Mouse (Mus musculus) WW6 (cell line): Measurements from ENCODE around the gene Hmgn5.
A peak's percentile ranks its signal among the peaks of the same experiment; 100 is the strongest.

Experiments
- DNase-seq: peaks from one replicate; pipeline ENCODE4 v3.0.0-alpha.2; 2013; ENCODE audit warnings: low read depth, low spot score

Gene Hmgn5

DNA sequence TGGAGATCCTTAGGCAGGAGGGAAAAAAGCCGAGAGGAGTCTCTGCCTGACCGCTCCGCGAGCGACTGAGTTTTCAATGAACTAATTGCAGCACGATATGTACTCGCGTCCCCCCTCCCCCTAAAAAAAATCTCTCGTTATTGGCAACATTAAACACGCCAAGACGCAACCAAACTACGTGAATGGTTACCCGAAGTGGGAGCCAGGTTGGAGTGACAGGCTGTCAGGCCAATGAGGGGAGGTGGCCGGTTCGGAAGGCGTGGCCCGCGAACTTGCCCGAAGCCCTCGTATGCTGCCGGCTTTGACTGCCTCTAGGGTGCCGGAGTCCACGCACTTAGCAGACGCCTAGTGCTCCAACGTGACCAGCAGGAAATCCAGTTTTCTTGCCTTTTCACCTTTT is at the start of gene Hmgn5:
Gene Hmgn5, minus strand, starts transcription at position 122 of the 400 bp plus-strand sequence.
- peak; percentile 57 for DNase-seq

DNA sequence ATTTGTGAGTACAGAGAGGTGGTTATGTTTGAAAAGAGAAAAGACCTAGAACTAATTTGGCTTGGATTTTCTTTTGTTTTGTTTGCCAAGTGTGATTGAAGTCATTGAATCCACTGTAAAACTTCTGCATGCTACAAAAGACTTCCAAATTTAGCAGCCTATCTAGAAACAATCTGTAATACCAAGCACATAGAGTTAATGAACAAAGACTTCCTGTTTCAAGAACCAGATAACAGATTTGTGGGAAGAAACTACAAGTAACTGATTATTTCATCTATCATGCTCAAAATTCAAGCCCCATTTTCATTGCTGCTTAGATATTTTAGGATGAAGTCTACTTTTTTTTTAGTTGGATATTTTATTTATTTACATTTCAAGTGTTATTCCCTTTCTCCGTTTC is 34.6 kb upstream of the Hmgn5 start:
- DNase-seq, result no peak

DNA sequence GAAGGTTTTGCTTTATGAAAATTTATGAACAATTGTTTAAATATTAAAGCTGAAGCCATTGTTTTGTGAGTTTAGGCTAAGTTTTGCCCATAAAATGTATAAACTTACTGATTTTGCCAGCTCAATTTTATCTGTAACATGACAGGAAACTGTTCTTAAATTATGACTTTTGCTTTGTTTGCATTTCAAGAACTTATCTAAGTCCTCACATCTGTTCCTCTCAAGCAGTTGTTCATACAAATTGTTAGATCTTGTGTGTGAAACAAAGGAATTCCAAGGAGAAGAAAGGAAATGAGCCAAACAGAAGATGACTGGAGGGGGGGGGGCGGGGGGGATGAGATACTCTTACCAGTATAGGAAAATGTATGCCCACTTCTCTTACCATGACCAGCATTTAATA is 13.0 kb upstream of the Hmgn5 start:
- no peak for DNase-seq

DNA sequence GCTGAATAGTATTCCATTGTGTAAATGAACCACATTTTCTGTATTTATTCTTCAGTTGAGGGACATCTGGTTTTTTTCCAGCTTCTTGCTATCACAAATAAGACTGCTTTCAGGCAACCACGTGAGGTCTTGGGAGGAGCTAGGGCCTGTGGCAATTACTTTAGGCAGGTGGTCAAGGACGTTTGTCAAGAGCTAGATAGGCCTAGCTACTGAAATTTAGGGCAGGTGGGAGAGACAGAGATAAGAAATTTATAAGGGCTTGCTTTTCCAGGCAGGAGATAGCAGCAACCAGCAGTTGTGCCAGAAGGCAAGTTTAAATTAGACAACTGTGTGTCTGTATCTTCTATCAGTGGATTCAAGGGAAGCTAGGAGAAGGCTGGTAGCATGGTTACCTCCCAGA is 7.7 kb upstream of the Hmgn5 start:
- DNase-seq, result no peak

DNA sequence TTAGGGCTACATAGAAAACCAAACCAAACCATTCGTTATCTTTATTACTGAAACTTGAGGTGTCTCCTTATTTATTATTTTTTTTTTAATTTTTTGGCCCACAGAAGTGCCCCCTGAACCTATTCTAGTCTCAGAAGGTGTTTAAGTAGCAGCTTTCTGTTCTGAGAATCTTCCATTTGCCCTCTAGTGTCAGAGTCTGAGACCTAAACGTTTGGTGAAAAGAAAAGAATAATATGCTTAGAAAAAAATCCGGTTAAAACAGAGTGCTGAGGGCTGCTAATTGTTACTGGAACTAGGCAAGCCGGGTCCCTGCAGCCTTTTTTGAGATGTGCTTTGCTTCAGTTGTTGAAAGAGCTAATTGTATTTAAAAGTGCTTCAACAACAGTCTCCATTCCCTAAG is 962 bp upstream of the Hmgn5 start:
- DNase-seq, result no peak

DNA sequence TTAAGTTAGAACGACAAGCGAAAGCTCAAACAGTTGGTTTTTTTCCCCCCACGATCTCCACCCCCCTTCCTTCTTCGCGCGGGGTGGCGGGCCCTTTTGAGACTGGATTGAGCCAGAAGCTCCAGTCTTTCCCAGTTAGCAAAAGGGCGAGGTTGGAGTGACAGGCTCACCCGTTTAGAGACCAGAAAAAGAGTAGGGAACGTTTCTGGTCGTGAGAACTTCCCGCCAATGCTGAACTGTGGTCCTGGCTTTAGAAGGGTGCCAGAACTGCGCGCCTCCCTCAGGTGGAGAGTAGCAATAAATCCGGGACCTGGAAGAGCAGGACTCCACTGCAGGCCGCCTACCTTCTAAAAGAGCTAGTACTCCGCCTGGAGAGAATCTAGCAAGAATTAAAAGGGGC is 482 bp upstream of the Hmgn5 start:
- DNase-seq, result no peak

DNA sequence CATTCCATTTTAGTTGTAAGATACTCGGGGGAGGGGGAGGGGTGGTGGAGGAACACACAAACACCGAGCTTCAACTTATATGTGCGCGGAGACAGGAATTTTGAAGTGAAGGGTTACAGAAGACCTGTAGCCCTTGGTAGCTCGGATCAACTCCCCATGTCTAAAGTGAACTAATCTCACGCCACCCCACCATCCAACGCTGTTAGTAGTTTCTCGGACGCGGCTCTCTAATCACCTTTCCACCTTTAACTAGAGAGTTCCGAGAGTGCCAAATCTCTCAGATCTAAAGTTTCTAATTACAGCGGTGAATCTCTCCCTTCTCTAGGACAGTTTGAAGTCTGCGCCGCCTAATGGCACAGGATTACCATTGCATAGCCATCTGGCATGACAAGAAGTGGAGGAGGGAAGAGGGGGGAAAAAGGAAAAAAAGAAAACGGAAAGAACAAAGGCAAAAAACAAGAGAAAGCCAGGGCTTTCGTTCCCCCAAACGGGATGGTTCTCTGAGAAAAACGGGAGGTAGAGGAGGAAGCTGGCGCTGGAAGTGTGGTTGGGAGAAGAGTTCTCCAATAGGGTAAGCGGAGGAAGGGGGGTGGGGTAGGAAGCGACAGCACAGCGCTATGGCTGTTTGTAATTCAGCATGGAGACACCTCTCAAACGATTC is 703 bp downstream of the Hmgn5 start:
- no peak for DNase-seq

DNA sequence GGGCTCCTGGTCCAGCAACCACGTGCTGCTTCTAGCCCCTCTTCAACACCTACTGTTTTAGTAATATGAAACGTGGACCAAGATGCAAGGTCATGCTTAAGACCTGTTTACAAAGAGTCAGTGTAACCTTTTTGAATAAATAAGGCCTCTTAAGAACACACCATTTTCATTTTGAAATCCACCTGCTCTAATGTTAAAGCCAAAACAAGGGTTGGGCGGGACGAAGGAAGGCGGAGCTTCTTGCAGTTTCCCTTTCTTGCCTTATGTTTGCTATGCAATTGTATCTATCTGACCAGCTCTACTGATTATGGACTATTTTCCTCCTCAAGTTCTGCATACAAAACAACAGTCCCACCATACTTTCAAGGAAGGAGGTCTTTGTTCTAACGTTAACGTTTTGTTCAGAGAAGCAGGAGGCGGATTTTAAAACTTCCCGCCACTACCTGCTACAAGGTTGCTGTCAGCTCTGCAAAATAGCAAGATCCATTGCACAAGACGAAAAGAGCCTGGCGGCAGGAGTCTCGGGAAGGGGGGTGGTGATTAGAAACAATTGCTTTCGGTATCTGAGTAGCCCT is 1.5 kb downstream of the Hmgn5 start:
- no peak for DNase-seq

DNA sequence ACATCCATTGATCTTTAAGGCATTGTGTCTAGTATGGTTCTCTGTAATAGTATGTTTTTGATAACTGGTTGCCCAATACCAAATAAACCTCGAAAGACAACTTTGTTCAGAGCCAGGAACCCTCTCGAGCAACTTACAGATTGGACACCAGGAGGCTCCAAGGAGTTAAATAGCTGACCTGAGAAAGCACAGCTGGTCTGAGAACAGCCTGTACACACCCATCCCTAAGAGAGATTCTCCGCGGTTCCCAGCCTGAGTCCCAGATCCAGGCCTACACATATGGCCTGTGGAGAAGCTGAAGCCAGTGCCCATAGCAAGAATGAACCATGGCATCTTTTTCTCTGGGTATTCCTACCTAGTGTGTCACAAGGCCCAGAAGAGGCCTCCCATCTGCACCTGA is 11.9 kb downstream of the Hmgn5 start:
- DNase-seq, result no peak
